Mouse (Mus musculus): Measurements from ENCODE around the gene Nfyb. TPM values are rescaled to one million over a fixed set of nuclear protein-coding genes. Genes with fewer than 3 reads are reported as not detected.

Gene Nfyb
- polyA plus RNA-seq, 1 experiment from 2014 or later = 49.5 TPM

DNA sequence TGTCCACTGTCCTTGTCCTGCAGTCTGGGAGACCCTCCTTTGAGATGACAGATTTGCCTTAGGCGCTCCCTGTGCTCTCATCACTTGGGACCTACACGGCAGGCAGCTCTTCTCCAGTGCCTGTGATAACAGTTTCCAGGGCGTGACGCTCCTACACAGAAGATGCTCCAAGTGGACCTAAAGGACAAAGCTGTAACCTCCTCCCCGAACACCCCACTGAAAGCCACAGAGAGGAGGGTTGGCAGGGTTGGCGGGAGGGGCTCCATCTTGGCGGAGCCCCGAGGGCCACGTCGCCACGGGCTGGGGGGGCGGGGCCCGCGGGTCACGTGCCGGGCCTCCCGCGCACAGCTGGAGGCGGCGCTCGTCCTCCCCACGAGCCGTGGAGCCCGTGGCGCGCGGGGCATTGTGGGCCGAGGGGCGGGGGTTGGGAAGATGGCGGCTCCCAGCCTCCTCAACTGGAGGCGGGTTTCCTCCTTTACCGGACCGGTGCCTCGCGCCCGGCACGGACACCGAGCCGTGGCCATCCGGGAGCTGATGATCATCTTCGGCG is 65.2 kb downstream of the Nfyb start:
- under 1% methylated on average over 42 of the region's 42 CpGs for WGBS
- ATAC-seq (ENCODE audit: low FRiP score) = peak; percentile 95
- Histone ChIP-seq H3K4me2 (peak overlapping the region; percentile 92), H3K4me3 (peak overlapping the region; percentile 92), H3K9ac (peak overlapping the region; percentile 89), H3K4me1 (replicated peaks) (peaks cover 20% of the 10 kb centered on the region), H3K27ac (peak overlapping the region; percentile 91), H3K27me3 (0 out of 2 replicates have a peak, but pooled peaks cover 3% of the 10 kb centered on the region), H3K9me3 (no peaks in the 10 kb centered on the region), H3K36me3 (peaks cover 14% of the 10 kb centered on the region)

Other genes with a start within 250 kb of the Nfyb start
- gene 1190007I07Rik, start 140.9 kb downstream of the Nfyb start, polyA plus RNA-seq (2015; fragmentation: Nextera tagmentation; extraction: Ambion mirVana) = 36.9 and 38.2 TPM in 2 replicates
- gene Tdg, start 134.3 kb downstream of the Nfyb start, polyA plus RNA-seq (2015; fragmentation: Nextera tagmentation; extraction: Ambion mirVana) = 196 and 203 TPM in 2 replicates
- gene Glt8d2, start 73.5 kb downstream of the Nfyb start, polyA plus RNA-seq (2015; fragmentation: Nextera tagmentation; extraction: Ambion mirVana) = 1.5 and 1.7 TPM in 2 replicates
- 41.2 and 46.1 TPM in 2 replicates for gene Hcfc2, start 68.0 kb downstream of the Nfyb start, polyA plus RNA-seq (2015; fragmentation: Nextera tagmentation; extraction: Ambion mirVana)
- 116 and 122 TPM in 2 replicates for gene Txnrd1, start 69.8 kb upstream of the Nfyb start, polyA plus RNA-seq (2015; fragmentation: Nextera tagmentation; extraction: Ambion mirVana)
- gene Eid3, start 102.5 kb upstream of the Nfyb start, polyA plus RNA-seq (2015; fragmentation: Nextera tagmentation; extraction: Ambion mirVana) = 0.39 and 0.68 TPM in 2 replicates
- 2.7 and 3.2 TPM in 2 replicates for gene Chst11, start 221.4 kb upstream of the Nfyb start, polyA plus RNA-seq (2015; fragmentation: Nextera tagmentation; extraction: Ambion mirVana)

Data from hindbrain, embryonic 13.5 days (tissue).